Mouse (Mus musculus): Measurements from ENCODE around the gene 0610010F05Rik.
"Not testable (repeated sequence)": the region's sequence is repeated elsewhere in the genome, so short reads cannot be mapped to it uniquely, and the experiment has no call there.

Gene 0610010F05Rik

GRCm38 (mm10) chr11:23632945-23633878 lies at the start of gene 0610010F05Rik:
0610010F05Rik (minus strand) TSS chr11:23633639.
- DNase-seq (ENCODE audit: low read depth, low spot score): peak; percentile 93

DNA sequence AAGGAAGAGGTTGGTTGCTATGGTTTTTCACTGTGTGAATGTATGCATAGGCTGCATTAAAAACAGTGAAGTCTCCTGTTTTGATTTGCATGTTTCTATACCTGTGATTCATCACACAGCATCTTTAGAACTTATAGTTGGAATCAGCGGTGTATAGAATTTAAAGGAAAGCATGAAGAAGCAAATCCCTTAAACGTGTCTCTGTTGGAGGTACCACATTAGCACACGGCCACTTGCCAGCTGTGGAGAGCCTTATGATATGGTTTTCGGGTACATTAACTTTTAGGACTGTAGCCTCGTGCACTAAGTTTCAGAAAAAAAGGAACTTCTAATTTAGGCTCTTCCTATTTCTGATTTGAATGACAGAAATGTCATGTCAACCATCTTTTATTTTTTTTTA lies 49.1 kb upstream of the 0610010F05Rik start:
- DNase-seq (ENCODE audit: low read depth, low spot score): no peak

GRCm38 (mm10) chr11:23680435-23680950 lies 47.1 kb upstream of the 0610010F05Rik start:
- peak; percentile 26 for DNase-seq (ENCODE audit: low read depth, low spot score)

DNA sequence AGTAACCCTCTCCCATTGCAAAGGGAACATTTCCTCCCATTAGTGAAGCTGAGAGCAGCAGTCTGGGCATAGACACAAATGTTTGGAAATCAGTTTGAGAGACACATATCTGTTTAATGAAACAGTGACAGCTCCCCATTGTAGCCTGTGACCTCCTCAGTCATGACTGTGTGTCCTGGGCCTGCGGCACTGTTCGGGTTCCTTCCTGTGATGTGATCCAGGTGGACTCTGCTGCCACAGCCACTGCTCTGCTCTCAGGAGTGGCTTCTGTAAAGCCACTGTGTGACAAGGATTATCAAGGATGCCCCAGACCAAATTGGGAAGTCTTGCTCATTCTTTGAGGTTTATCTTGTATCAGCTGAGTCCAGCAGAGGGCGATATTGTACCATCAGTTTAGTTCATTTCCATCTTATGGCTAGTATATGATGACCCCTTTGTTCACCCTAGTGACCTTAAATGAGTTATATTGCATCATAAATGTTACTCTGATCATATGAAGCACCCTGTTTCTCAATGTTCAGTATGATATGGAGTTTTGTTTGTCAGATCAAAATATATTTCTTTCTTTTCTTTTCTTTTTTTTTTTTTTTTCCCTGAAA lies 45.7 kb upstream of the 0610010F05Rik start:
- DNase-seq (ENCODE audit: low read depth, low spot score): peak; percentile 75

DNA sequence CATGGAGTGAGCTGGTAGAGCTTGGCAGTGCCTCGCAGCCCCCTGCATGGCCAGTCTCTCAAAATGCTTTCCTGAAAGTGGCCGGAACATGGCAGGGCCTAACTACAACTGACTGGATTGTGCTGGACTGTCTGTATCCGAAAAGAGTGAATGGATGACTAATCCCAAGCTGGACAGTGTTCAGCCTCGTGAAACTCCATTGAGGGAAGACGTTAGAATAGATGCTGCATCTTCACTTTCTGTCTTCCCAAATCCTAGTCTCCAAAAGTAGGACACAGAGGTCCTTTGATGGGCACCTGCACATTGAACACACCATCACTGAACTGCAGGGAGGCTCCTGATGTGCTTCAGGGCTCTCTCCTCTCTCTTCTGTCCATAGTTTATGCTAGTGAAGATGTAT lies 42.7 kb upstream of the 0610010F05Rik start:
- DNase-seq (ENCODE audit: low read depth, low spot score): no peak

GRCm38 (mm10) chr11:23672256-23672749 lies 38.9 kb upstream of the 0610010F05Rik start:
- DNase-seq (ENCODE audit: low read depth, low spot score): no peak

DNA sequence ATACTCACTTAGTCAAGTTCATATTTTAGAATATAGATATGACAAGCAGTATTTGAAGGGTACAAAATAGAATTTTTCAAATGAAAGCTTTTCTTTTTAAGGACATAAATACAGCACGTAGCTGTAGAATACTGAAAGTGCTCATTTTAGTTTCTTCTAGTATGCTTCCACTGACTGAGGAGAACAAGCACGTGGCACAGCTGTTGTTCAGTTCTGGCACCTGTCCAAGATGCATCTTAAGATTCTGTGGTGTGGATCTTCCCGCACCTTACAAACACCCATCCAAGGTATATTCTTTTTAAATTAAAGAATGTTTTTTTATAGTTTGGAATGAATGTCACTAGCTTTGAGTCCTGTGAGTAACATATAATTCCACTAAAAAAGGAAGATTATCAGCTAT lies 33.7 kb upstream of the 0610010F05Rik start:
- no peak for DNase-seq (ENCODE audit: low read depth, low spot score)

DNA sequence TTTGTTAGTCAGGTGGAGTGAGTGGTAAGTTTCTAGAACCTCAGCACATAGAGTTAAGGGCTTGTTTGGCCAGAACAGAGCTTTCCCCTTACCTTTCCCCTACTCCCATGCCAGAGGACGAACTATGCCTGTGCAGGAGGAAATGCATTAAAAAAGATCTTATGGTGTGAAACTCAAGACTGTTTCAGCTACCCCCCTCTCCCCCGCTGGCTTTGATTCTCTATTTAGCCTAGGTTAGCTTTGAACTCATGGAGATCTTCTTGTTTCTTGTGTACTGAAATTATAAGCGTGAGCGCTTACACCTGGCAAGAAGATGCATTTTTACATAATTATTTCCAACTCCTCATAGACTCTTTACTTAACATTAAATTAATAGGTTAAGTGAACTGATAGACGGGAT lies 33.1 kb upstream of the 0610010F05Rik start:
- no peak for DNase-seq (ENCODE audit: low read depth, low spot score)

- DNase-seq (ENCODE audit: low read depth, low spot score): peak; percentile 99
Measured at GRCm38 (mm10) chr11:23665798-23666501, 32.5 kb upstream of the 0610010F05Rik start, which contains the start of gene Pex13. Pex13 (minus strand) TSS chr11:23665959.

DNA sequence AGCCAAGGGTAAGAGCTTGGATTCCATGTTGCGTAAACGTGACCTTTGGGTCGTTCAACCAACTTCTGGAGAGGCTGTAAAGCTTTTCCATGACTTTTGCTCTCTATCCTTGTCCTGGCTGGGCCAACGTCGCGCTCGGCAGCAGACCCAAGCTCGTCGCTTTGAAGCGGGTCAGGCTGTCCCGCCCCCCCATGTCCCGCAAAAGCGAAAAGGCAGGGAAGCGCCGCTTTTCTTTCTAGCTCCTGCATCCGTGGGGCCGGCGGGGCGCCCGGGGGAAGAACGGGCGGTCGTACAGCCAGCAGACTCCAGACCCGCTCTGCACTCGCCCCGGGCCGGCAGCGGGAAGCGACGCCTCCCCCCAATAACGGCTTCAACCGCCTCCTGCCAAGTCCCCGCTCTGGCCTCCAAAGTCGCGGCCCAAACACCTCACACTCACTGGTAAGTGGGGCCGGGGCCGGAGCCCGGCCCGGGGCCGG lies 31.9 kb upstream of the 0610010F05Rik start, which contains the start of gene Pus10:
TSS of gene Pus10 (plus strand) at position 364 of the 476 bp plus-strand sequence.
- DNase-seq (ENCODE audit: low read depth, low spot score): no peak

DNA sequence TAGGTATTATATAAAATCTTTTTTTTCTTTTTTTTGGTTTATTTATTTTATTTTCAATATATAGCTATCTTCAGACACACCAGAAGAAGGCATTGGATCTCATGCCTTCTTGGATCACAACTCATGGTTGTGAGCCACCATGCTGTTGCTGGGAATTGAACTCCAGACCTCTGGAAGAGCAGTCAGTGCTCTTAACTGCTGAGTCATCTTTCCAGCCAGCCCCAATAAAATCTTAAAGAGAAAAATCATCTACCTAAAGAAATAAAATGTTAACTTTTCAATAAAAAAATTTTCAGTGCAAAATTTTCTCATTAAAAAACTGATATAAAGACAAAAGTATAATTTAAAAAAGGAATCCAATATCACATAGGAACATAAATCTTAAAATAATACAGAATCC lies 30.8 kb upstream of the 0610010F05Rik start:
- DNase-seq (ENCODE audit: low read depth, low spot score): no peak

- no peak for DNase-seq (ENCODE audit: low read depth, low spot score)
Measured at GRCm38 (mm10) chr11:23657791-23658190, 24.4 kb upstream of the 0610010F05Rik start.

DNA sequence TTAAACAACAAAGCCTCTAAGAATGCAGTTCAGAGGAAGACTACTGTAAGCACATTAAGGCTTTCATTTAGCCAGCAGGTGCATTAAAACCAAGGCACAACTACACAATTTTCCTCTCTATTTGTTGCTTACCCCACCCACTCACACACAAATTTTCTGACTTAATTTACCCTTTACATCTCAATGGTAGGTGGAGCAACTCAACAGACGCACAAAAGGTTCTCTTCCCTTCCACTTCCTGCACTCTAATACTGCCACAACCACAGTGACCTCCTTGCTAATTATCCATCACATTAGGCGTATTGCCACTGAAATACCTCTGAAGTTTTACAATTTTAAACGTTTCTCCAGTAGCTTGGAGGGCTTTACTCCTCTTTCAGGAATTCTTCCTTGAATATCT lies 20.2 kb upstream of the 0610010F05Rik start:
- peak; percentile 88 for DNase-seq (ENCODE audit: low read depth, low spot score)

- no peak for DNase-seq (ENCODE audit: low read depth, low spot score)
Measured at GRCm38 (mm10) chr11:23647835-23648234, 14.4 kb upstream of the 0610010F05Rik start.

GRCm38 (mm10) chr11:23647431-23647830 lies 14.0 kb upstream of the 0610010F05Rik start:
- no peak for DNase-seq (ENCODE audit: low read depth, low spot score)

GRCm38 (mm10) chr11:23634573-23634972 lies 1.1 kb upstream of the 0610010F05Rik start:
- no peak for DNase-seq (ENCODE audit: low read depth, low spot score)

GRCm38 (mm10) chr11:23633879-23634215 lies 408 bp upstream of the 0610010F05Rik start:
- DNase-seq (ENCODE audit: low read depth, low spot score): no peak

DNA sequence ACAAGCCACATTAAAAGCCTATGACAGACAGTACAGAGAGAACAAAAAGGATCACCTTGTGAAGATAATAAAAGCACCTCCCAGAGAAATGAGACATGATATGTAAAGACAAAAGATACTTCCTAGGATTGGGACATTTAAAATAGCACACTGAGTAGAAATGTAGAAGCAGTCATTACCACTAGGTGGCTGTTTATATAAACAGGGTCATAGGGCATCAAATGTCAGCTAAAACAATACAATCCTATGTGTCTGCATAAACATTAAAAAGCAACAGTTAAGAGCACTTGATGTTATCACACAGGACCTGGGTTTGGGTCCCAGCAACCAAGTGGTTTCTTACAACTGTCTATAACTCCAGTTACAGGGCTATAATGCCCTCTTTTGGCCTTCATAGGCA lies 2.8 kb downstream of the 0610010F05Rik start:
- peak; percentile 16 for DNase-seq (ENCODE audit: low read depth, low spot score)

DNA sequence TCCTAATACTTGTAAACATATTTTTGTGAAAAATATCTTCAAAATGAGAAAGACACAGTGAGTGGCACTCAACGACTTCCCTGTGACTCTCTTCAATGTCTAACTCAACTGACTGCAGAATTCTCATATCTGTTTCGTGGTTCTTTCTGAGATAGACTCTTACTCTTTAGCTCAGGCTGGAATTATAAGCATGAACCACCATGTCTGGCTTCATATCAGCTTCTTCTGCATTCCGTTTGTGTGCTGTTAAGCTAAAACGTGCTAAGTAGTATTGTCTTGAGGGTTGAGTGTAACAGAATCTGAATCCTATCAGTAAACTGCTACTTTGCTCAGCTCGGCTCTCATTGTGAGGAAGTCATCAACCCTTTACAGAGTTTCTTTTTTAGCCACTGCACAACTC lies 14.4 kb downstream of the 0610010F05Rik start:
- DNase-seq (ENCODE audit: low read depth, low spot score): no peak

GRCm38 (mm10) chr11:23614546-23614945 lies 18.9 kb downstream of the 0610010F05Rik start:
- no peak for DNase-seq (ENCODE audit: low read depth, low spot score)

GRCm38 (mm10) chr11:23607291-23607690 lies 26.1 kb downstream of the 0610010F05Rik start:
- DNase-seq (ENCODE audit: low read depth, low spot score): not testable (repeated sequence)

DNA sequence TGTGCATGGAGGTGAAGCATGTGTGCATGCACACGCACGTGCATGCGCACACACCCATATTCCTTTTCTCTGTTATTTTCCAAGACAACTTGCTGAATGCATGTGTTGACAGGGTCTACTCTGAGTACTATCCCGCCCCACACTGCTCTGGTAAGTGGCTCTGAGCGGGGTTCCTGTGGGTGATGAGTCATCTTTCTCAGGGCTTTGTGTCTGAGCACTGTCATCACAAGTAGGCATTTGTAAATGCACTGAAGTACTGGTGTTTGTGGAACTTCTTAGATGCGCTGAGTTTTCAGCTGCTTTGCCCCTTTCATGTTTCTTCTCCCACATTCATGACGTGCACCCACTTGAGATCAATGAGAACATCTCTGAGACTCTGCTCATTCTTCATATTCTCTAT lies 63.3 kb downstream of the 0610010F05Rik start:
- DNase-seq (ENCODE audit: low read depth, low spot score): peak; percentile 23
